Mouse (Mus musculus): ENCODE measurements at regions not wholly inside any gene's neighbourhood (a gene's known extent, or its start where the extent isn't known, plus 50 kb on each side); places are given as distances from the start of the nearest gene placed in this dataset.

DNA sequence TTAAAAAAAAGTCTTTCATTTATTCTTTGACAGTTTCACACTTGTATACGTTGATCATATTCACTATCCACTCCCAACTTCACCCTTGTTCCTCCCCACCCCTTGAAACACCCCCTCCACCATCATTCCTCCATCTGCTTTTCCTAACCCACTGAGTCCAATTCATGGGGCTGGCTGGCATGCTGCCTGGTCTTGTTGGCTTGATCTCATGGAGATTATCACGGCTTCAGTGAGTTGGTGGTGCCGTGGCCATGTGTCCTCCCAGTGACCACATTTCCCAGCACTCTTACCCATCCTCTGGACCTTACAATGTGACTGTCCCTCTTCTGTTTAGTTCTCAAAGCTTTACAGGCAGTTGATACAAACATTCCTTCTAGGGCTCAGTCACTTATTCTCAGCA, 65.8 kb upstream of the Lrpap1 start:
- TF ChIP-seq EP300 (IDR thresholded peaks at IDR 0.05; ENCODE audit: low read depth in 1 of 2, low read length in 2 of 2), result no peak
- no peak for TF ChIP-seq USF1 (IDR thresholded peaks at IDR 0.05; ENCODE audit: low read depth, low read length)

Data from MEL (cell line).